Mouse (Mus musculus): ENCODE data around the gene Smad6. TPM values are rescaled to one million over a fixed set of nuclear protein-coding genes. Genes with fewer than 3 reads are reported as not detected.

Gene Smad6
- polyA plus RNA-seq, 2 experiments, result 12.0 to 23.5 TPM

- H3K36me3 ChIP-seq (ENCODE audit: control insufficient read depth, insufficient read depth, low read length), result peaks cover 13% of the 10 kb centered on the region
Measured at GRCm38 (mm10) chr9:63993256-63993655, 28.6 kb downstream of the Smad6 start.

GRCm38 (mm10) chr9:63992761-63993160, 29.1 kb downstream of the Smad6 start:
- peak overlapping the region; percentile 34; the same call in 1 of the 2 replicates for H3K9ac ChIP-seq (ENCODE audit: low read depth, low read length, severe bottlenecking)
- ATAC-seq (ENCODE audit: low FRiP score, low read depth) (no peak), DNase-seq (ENCODE audit: low spot score) (no peak)
- no peaks in the 10 kb centered on the region for H3K9me3 ChIP-seq (ENCODE audit: control insufficient read depth, low read length)
- 50% methylated on average over 4 of the region's 4 CpGs for WGBS
- no peak for TF ChIP-seq POLR2A (IDR thresholded peaks at IDR 0.05; ENCODE audit: borderline replicate concordance, extremely low read depth, insufficient read depth, insufficient read length)
- H3K4me2 ChIP-seq (replicated peaks; ENCODE audit: low read depth, low read length, severe bottlenecking), result no peak overlapping the region
- H3K36me3 ChIP-seq (ENCODE audit: control insufficient read depth, insufficient read depth, low read length), result peaks cover 12% of the 10 kb centered on the region
- no peak overlapping the region for H3K4me3 ChIP-seq (replicated peaks; ENCODE audit: low read length)
- H3K4me1 ChIP-seq (ENCODE audit: control insufficient read depth, insufficient read depth, low read length), result peaks cover 19% of the 10 kb centered on the region
- H3K27ac ChIP-seq (replicated peaks; ENCODE audit: low read depth, low read length), result no peak overlapping the region
- no peaks in the 10 kb centered on the region for H3K27me3 ChIP-seq (ENCODE audit: control insufficient read depth, insufficient read depth, low read length)

More at GRCm38 (mm10) chr9:63993256-63993655, 28.6 kb downstream of the Smad6 start:
- Histone ChIP-seq H3K9ac (ENCODE audit: low read depth, low read length, severe bottlenecking) (0 out of 2 replicates have a peak overlapping the region, but pooled peaks have one; percentile 34), H3K9me3 (ENCODE audit: control insufficient read depth, low read length) (no peaks in the 10 kb centered on the region), H3K27me3 (ENCODE audit: control insufficient read depth, insufficient read depth, low read length) (no peaks in the 10 kb centered on the region), H3K4me1 (ENCODE audit: control insufficient read depth, insufficient read depth, low read length) (peaks cover 24% of the 10 kb centered on the region), H3K27ac (replicated peaks; ENCODE audit: low read depth, low read length) (no peak overlapping the region), H3K4me3 (replicated peaks; ENCODE audit: low read length) (no peak overlapping the region), H3K4me2 (replicated peaks; ENCODE audit: low read depth, low read length, severe bottlenecking) (no peak overlapping the region)
- no peak for TF ChIP-seq POLR2A (IDR thresholded peaks at IDR 0.05; ENCODE audit: borderline replicate concordance, extremely low read depth, insufficient read depth, insufficient read length)
- DNase-seq (ENCODE audit: low spot score) (no peak), ATAC-seq (ENCODE audit: low FRiP score, low read depth) (no peak)
- 82% methylated on average over 5 of the region's 5 CpGs for WGBS

- 69% methylated on average over 4 of the region's 4 CpGs for WGBS
- H3K27ac ChIP-seq (replicated peaks; ENCODE audit: low read depth, low read length), result no peak overlapping the region
- H3K4me1 ChIP-seq (ENCODE audit: control insufficient read depth, insufficient read depth, low read length), result peaks cover 24% of the 10 kb centered on the region
- no peak overlapping the region for H3K4me3 ChIP-seq (replicated peaks; ENCODE audit: low read length)
- no peaks in the 10 kb centered on the region for H3K9me3 ChIP-seq (ENCODE audit: control insufficient read depth, low read length)
- H3K27me3 ChIP-seq (ENCODE audit: control insufficient read depth, insufficient read depth, low read length), result no peaks in the 10 kb centered on the region
- ATAC-seq (ENCODE audit: low FRiP score, low read depth) (no peak), DNase-seq (ENCODE audit: low spot score) (no peak)
- H3K9ac ChIP-seq (ENCODE audit: low read depth, low read length, severe bottlenecking), result no peak overlapping the region
- no peak for TF ChIP-seq POLR2A (IDR thresholded peaks at IDR 0.05; ENCODE audit: borderline replicate concordance, extremely low read depth, insufficient read depth, insufficient read length)
- peaks cover 6% of the 10 kb centered on the region for H3K36me3 ChIP-seq (ENCODE audit: control insufficient read depth, insufficient read depth, low read length)
- no peak overlapping the region for H3K4me2 ChIP-seq (replicated peaks; ENCODE audit: low read depth, low read length, severe bottlenecking)
Measured at GRCm38 (mm10) chr9:63991193-63991592, 30.7 kb downstream of the Smad6 start.

- ATAC-seq (ENCODE audit: low FRiP score, low read depth) (no peak), DNase-seq (ENCODE audit: low spot score) (no peak)
- H3K4me3 ChIP-seq (replicated peaks; ENCODE audit: low read length), result no peak overlapping the region
- H3K4me2 ChIP-seq (replicated peaks; ENCODE audit: low read depth, low read length, severe bottlenecking), result no peak overlapping the region
- no peak overlapping the region for H3K27ac ChIP-seq (replicated peaks; ENCODE audit: low read depth, low read length)
- peaks cover 33% of the 10 kb centered on the region for H3K4me1 ChIP-seq (ENCODE audit: control insufficient read depth, insufficient read depth, low read length)
- H3K27me3 ChIP-seq (ENCODE audit: control insufficient read depth, insufficient read depth, low read length), result no peaks in the 10 kb centered on the region
- no peak overlapping the region for H3K9ac ChIP-seq (ENCODE audit: low read depth, low read length, severe bottlenecking)
- no peak for TF ChIP-seq POLR2A (IDR thresholded peaks at IDR 0.05; ENCODE audit: borderline replicate concordance, extremely low read depth, insufficient read depth, insufficient read length)
- peaks cover 4% of the 10 kb centered on the region for H3K36me3 ChIP-seq (ENCODE audit: control insufficient read depth, insufficient read depth, low read length)
- no peaks in the 10 kb centered on the region for H3K9me3 ChIP-seq (ENCODE audit: control insufficient read depth, low read length)
- WGBS, result 70% methylated on average over 8 of the region's 8 CpGs
Measured at GRCm38 (mm10) chr9:63989641-63990040, 32.2 kb downstream of the Smad6 start.

- Histone ChIP-seq H3K4me3 (replicated peaks; ENCODE audit: low read length) (no peak overlapping the region), H3K4me1 (ENCODE audit: control insufficient read depth, insufficient read depth, low read length) (peaks cover 38% of the 10 kb centered on the region), H3K36me3 (ENCODE audit: control insufficient read depth, insufficient read depth, low read length) (peaks cover 4% of the 10 kb centered on the region), H3K9ac (ENCODE audit: low read depth, low read length, severe bottlenecking) (no peak overlapping the region), H3K27ac (replicated peaks; ENCODE audit: low read depth, low read length) (no peak overlapping the region), H3K9me3 (ENCODE audit: control insufficient read depth, low read length) (no peaks in the 10 kb centered on the region), H3K27me3 (ENCODE audit: control insufficient read depth, insufficient read depth, low read length) (no peaks in the 10 kb centered on the region), H3K4me2 (replicated peaks; ENCODE audit: low read depth, low read length, severe bottlenecking) (no peak overlapping the region)
- TF ChIP-seq POLR2A (IDR thresholded peaks at IDR 0.05; ENCODE audit: borderline replicate concordance, extremely low read depth, insufficient read depth, insufficient read length), result no peak
- no peak for ATAC-seq (ENCODE audit: low FRiP score, low read depth)
- WGBS, result 88% methylated on average over 12 of the region's 12 CpGs
- no peak for DNase-seq (ENCODE audit: low spot score)
Measured at GRCm38 (mm10) chr9:63989214-63989613, 32.6 kb downstream of the Smad6 start.

GRCm38 (mm10) chr9:63985125-63985524, 36.7 kb downstream of the Smad6 start:
- Histone ChIP-seq H3K4me2 (replicated peaks; ENCODE audit: low read depth, low read length, severe bottlenecking) (no peak overlapping the region), H3K9ac (ENCODE audit: low read depth, low read length, severe bottlenecking) (no peak overlapping the region), H3K4me3 (replicated peaks; ENCODE audit: low read length) (no peak overlapping the region), H3K27me3 (ENCODE audit: control insufficient read depth, insufficient read depth, low read length) (no peaks in the 10 kb centered on the region), H3K4me1 (ENCODE audit: control insufficient read depth, insufficient read depth, low read length) (peaks cover 46% of the 10 kb centered on the region), H3K36me3 (ENCODE audit: control insufficient read depth, insufficient read depth, low read length) (peaks cover 10% of the 10 kb centered on the region; the same call in 1 of the 2 replicates), H3K27ac (replicated peaks; ENCODE audit: low read depth, low read length) (peak overlapping the region; percentile 33; the same call in 1 of the 2 replicates), H3K9me3 (ENCODE audit: control insufficient read depth, low read length) (no peaks in the 10 kb centered on the region)
- ATAC-seq (ENCODE audit: low FRiP score, low read depth), result no peak
- DNase-seq (ENCODE audit: low spot score), result no peak
- no peak for TF ChIP-seq POLR2A (IDR thresholded peaks at IDR 0.05; ENCODE audit: borderline replicate concordance, extremely low read depth, insufficient read depth, insufficient read length)
- 60% methylated on average over 6 of the region's 6 CpGs for WGBS
